Mouse (Mus musculus): ENCODE results near the gene Tmem236. TPM values are rescaled to one million over a fixed set of nuclear protein-coding genes. Genes with fewer than 3 reads are reported as not detected.

Tmem236 gene
- polyA plus RNA-seq, 1 experiment, result not detected

- no peaks in the 10 kb centered on the region for H3K4me1 ChIP-seq (ENCODE audit: control insufficient read depth, insufficient read depth, low read length)
- 74% methylated on average over 3 of the region's 3 CpGs for WGBS
- no peak overlapping the region for H3K4me3 ChIP-seq (ENCODE audit: insufficient read depth, low read depth, low read length)
- no peak overlapping the region for H3K27ac ChIP-seq (ENCODE audit: insufficient read depth, low read depth, low read length)
- no peak for TF ChIP-seq CTCF (IDR thresholded peaks at IDR 0.05; ENCODE audit: insufficient read depth, low read depth, low read length)
Observed at GRCm38 (mm10) chr2:14251938-14252337, 77.6 kb downstream of the Tmem236 start.

GRCm38 (mm10) chr2:14258345-14258850, 84.1 kb downstream of the Tmem236 start:
- Histone ChIP-seq H3K27ac (ENCODE audit: insufficient read depth, low read depth, low read length) (no peak overlapping the region), H3K4me3 (ENCODE audit: insufficient read depth, low read depth, low read length) (no peak overlapping the region), H3K4me1 (ENCODE audit: control insufficient read depth, insufficient read depth, low read length) (no peaks in the 10 kb centered on the region)
- TF ChIP-seq POLR2A (IDR thresholded peaks at IDR 0.05; ENCODE audit: insufficient read depth, low read depth, low read length) (no peak), CTCF (IDR thresholded peaks at IDR 0.05; ENCODE audit: insufficient read depth, low read depth, low read length) (no peak)

- 83% methylated on average over 1 of the region's 1 CpGs for WGBS
- H3K4me1 ChIP-seq (ENCODE audit: control insufficient read depth, insufficient read depth, low read length), result no peaks in the 10 kb centered on the region
- TF ChIP-seq CTCF (IDR thresholded peaks at IDR 0.05; ENCODE audit: insufficient read depth, low read depth, low read length), result no peak
- no peak for TF ChIP-seq POLR2A (IDR thresholded peaks at IDR 0.05; ENCODE audit: insufficient read depth, low read depth, low read length)
- no peak overlapping the region for H3K4me3 ChIP-seq (ENCODE audit: insufficient read depth, low read depth, low read length)
- no peak overlapping the region for H3K27ac ChIP-seq (ENCODE audit: insufficient read depth, low read depth, low read length)
Observed at GRCm38 (mm10) chr2:14262090-14262489, 87.8 kb downstream of the Tmem236 start.

GRCm38 (mm10) chr2:14269160-14269559, 94.8 kb downstream of the Tmem236 start:
- Histone ChIP-seq H3K4me3 (ENCODE audit: insufficient read depth, low read depth, low read length) (no peak overlapping the region), H3K4me1 (ENCODE audit: control insufficient read depth, insufficient read depth, low read length) (no peaks in the 10 kb centered on the region), H3K27ac (ENCODE audit: insufficient read depth, low read depth, low read length) (no peak overlapping the region)
- TF ChIP-seq POLR2A (IDR thresholded peaks at IDR 0.05; ENCODE audit: insufficient read depth, low read depth, low read length) (no peak), CTCF (IDR thresholded peaks at IDR 0.05; ENCODE audit: insufficient read depth, low read depth, low read length) (no peak)
- 39% methylated on average over 1 of the region's 1 CpGs for WGBS

Other genes starting within 250 kb of the Tmem236 start
- gene Hacd1, start 118.4 kb upstream of the Tmem236 start, polyA plus RNA-seq (2012; ENCODE audit: insufficient read depth, insufficient read length, low replicate concordance, missing spikeins), result not detected in 2 replicates
- gene Stam, start 100.4 kb upstream of the Tmem236 start, polyA plus RNA-seq (2012; ENCODE audit: insufficient read depth, insufficient read length, low replicate concordance, missing spikeins), result not detected in 2 replicates
- not detected in 2 replicates for gene Mrc1, start 54.9 kb downstream of the Tmem236 start, polyA plus RNA-seq (2012; ENCODE audit: insufficient read depth, insufficient read length, low replicate concordance, missing spikeins)
- not detected in 2 replicates for gene Slc39a12, start 213.8 kb downstream of the Tmem236 start, polyA plus RNA-seq (2012; ENCODE audit: insufficient read depth, insufficient read length, low replicate concordance, missing spikeins)